Comparison of ENCODE assay signal across 22 mouse cellular contexts in the genomic region with DNA sequence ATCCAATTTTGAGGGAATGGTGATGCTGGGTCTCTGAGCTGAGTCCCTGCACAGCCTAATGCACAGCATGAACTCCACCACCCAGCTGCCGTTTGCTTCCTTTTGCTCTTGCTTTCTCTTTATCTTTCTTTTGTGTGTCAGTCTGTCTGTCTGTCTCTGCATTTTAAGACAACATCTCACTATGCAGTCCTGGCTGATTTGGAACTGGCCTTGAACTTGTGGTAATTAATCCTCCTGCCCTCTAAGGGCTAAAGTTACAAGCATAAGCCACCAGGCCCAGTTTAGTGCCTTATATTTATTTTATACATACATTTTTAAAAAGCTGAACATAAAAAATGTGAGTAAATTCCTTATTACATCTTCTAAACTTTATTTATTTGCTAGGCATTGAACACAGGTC. TPM values are rescaled to one million over a fixed set of nuclear protein-coding genes. Genes with fewer than 3 reads are reported as not detected.
DNase-seq lines count a peak whose midpoint lies in the region; ATAC-seq and TF ChIP-seq lines count a peak whose summit lies in the region.
"Had no signal": no experiment of that assay in that cellular context is flagged by ENCODE, and none has a peak within 500 bp of the region (broad histone marks: within the 10 kb centered on the region; RNA-seq: fewer than 3 reads in every experiment).

No protein-coding gene starts in this region.

- peaks cover 11% of the 10 kb centered on the region for H3K4me1 ChIP-seq in lung, embryonic 16.5 days (replicated peaks; ENCODE audit: control insufficient read depth, insufficient read depth, low read length)
- H3K4me1 ChIP-seq in E14TG2a.4 (replicated peaks; ENCODE audit: low read depth, low read length) = peaks cover 72% of the 10 kb centered on the region
- 0 out of 2 replicates have a peak, but pooled peaks cover 6% of the 10 kb centered on the region for H3K4me1 ChIP-seq in intestine, postnatal 0 days (replicated peaks; ENCODE audit: control insufficient read depth, insufficient read depth, low read length)

- no peak for TF ChIP-seq CTCF in gastrocnemius, adult 2 months (IDR thresholded peaks at IDR 0.05)
- no peak for TF ChIP-seq CTCF in E14TG2a.4 (conservative IDR thresholded peaks at IDR 0.05; ENCODE audit: low read length)
- no peak for TF ChIP-seq CTCF in intestine, postnatal 0 days (IDR thresholded peaks at IDR 0.05; ENCODE audit: low read depth)

- intact Hi-C loops in gastrocnemius, adult 2 months (cut with DNase I) = no loop called here
- intact Hi-C loops in gastrocnemius, postnatal 14 days (cut with DNase I; ENCODE audit: low total_unique reads) = no loop called here

- H3K9me3 ChIP-seq in lung, embryonic 16.5 days (ENCODE audit: control insufficient read depth, low read length) = no peaks in the 10 kb centered on the region
- H3K9me3 ChIP-seq in E14TG2a.4 (ENCODE audit: low read length) = no peaks in the 10 kb centered on the region
- no peaks in the 10 kb centered on the region for H3K9me3 ChIP-seq in intestine, postnatal 0 days (ENCODE audit: control insufficient read depth)
- H3K9me3 ChIP-seq: embryonic facial prominence, embryonic 15.5 days; G1E; hindbrain, embryonic 12.5 days had no signal

- no peak overlapping the region for H3K4me3 ChIP-seq in gastrocnemius, adult 2 months
- no peak overlapping the region for H3K4me3 ChIP-seq in lung, embryonic 16.5 days (ENCODE audit: low read length)
- H3K4me3 ChIP-seq in E14TG2a.4 (replicated peaks; ENCODE audit: low read length) = peak overlapping the region; percentile 2; the same call in 1 of the 2 replicates
- no peak overlapping the region; the same call in 1 of the 2 replicates for H3K4me3 ChIP-seq in intestine, postnatal 0 days (ENCODE audit: low read depth, low read length)
- H3K4me3 ChIP-seq: embryonic facial prominence, embryonic 15.5 days; erythroblast, embryonic 14.5 days; forebrain, embryonic 10.5 days; heart, adult 2 months; hindbrain, embryonic 12.5 days had no signal

- ATAC-seq in lung, embryonic 16.5 days (ENCODE audit: low read depth) = no peak
- no peak for ATAC-seq in intestine, postnatal 0 days
- ATAC-seq: forebrain, embryonic 14.5 days; hindbrain, embryonic 16.5 days had no signal

- no peak overlapping the region for H3K4me2 ChIP-seq in lung, embryonic 16.5 days (ENCODE audit: low read depth, low read length)
- peak overlapping the region; percentile 37 for H3K4me2 ChIP-seq in intestine, postnatal 0 days (replicated peaks; ENCODE audit: low read depth)
- H3K4me2 ChIP-seq: embryonic facial prominence, embryonic 15.5 days; hindbrain, embryonic 12.5 days had no signal

- H3K9ac ChIP-seq in lung, embryonic 16.5 days (ENCODE audit: low read length) = 0 out of 2 replicates have a peak overlapping the region, but pooled peaks have one; percentile 32
- H3K9ac ChIP-seq in intestine, postnatal 0 days (ENCODE audit: low read depth, low read length) = no peak overlapping the region
- H3K9ac ChIP-seq: embryonic facial prominence, embryonic 15.5 days; hindbrain, embryonic 12.5 days had no signal

- no peaks in the 10 kb centered on the region for H3K36me3 ChIP-seq in lung, embryonic 16.5 days (ENCODE audit: control insufficient read depth, insufficient read depth, low read length)
- H3K36me3 ChIP-seq in E14TG2a.4 (ENCODE audit: insufficient read depth, low read length) = peaks cover 6% of the 10 kb centered on the region; the same call in 1 of the 2 replicates
- no peaks in the 10 kb centered on the region for H3K36me3 ChIP-seq in intestine, postnatal 0 days (ENCODE audit: control insufficient read depth, insufficient read depth)
- H3K36me3 ChIP-seq: embryonic facial prominence, embryonic 15.5 days; hindbrain, embryonic 12.5 days had no signal

- H3K27ac ChIP-seq in gastrocnemius, adult 2 months = 0 out of 2 replicates have a peak overlapping the region, but pooled peaks have one; percentile 17
- H3K27ac ChIP-seq in lung, embryonic 16.5 days (ENCODE audit: low read length) = no peak overlapping the region
- peak overlapping the region; percentile 75 for H3K27ac ChIP-seq in intestine, postnatal 0 days (ENCODE audit: low read depth, low read length)
- H3K27ac ChIP-seq: embryonic facial prominence, embryonic 15.5 days; forebrain, embryonic 10.5 days; heart, adult 2 months; hindbrain, embryonic 12.5 days had no signal

- WGBS in lung, embryonic 16.5 days = 54% methylated on average over 1 of the region's 1 CpGs
- 27% methylated on average over 1 of the region's 1 CpGs for WGBS in intestine, postnatal 0 days

- no peaks in the 10 kb centered on the region for H3K27me3 ChIP-seq in lung, embryonic 16.5 days (ENCODE audit: control insufficient read depth, insufficient read depth, low read depth, low read length)
- H3K27me3 ChIP-seq in E14TG2a.4 (ENCODE audit: insufficient read depth, low read length) = no peaks in the 10 kb centered on the region
- H3K27me3 ChIP-seq in intestine, postnatal 0 days (replicated peaks; ENCODE audit: control insufficient read depth, insufficient read depth, low read length) = no peaks in the 10 kb centered on the region
- H3K27me3 ChIP-seq: embryonic facial prominence, embryonic 15.5 days; hindbrain, embryonic 12.5 days had no signal

- no peak for DNase-seq in gastrocnemius, adult 2 months
- DNase-seq in gastrocnemius, postnatal 14 days = no peak
- no peak for DNase-seq in lung, postnatal 14 days
- no peak for DNase-seq in adrenal gland, postnatal 10 days
- no peak for DNase-seq in cerebellum, postnatal 10 days
- DNase-seq: adrenal gland, postnatal 14 days; cerebellum, adult 18-20 months; cerebellum, postnatal 14 days; embryo, embryonic 11 days; heart, adult 2 months; heart, postnatal 10 days; heart, postnatal 4 days had no signal

RNA-seq across cellular contexts. Expression of a gene that starts 4.4 kb away (rescaled TPM):
- 10 to 100 TPM; 57.6 to 77.2 TPM for total RNA-seq in gastrocnemius, adult 2 months (2021)
- total RNA-seq in gastrocnemius, postnatal 14 days (2021) = 10 to 100 TPM; 46.3 to 54.3 TPM
- polyA plus RNA-seq in lung, embryonic 16.5 days (2015; fragmentation: Nextera tagmentation; extraction: Ambion mirVana) = 74.5 and 86.5 TPM in 2 replicates
- polyA plus RNA-seq in intestine, postnatal 0 days (2015; fragmentation: Nextera tagmentation; extraction: Ambion mirVana) = 41.9 and 54.7 TPM in 2 replicates
- total RNA-seq in adrenal gland, postnatal 10 days (2021) = 10 to 100 TPM; 63.2 to 68.3 TPM

RNA-seq across cellular contexts. Expression of a gene that starts 39.5 kb away (rescaled TPM):
- 10 to 100 TPM; 34.1 to 50.7 TPM for total RNA-seq in gastrocnemius, adult 2 months (2021)
- 10 to 100 TPM; 32.0 to 36.0 TPM for total RNA-seq in gastrocnemius, postnatal 14 days (2021)
- polyA plus RNA-seq in lung, embryonic 16.5 days (2015; fragmentation: Nextera tagmentation; extraction: Ambion mirVana) = 42.2 and 43.0 TPM in 2 replicates
- polyA plus RNA-seq in intestine, postnatal 0 days (2015; fragmentation: Nextera tagmentation; extraction: Ambion mirVana) = 40.2 and 40.5 TPM in 2 replicates
- 10 to 100 TPM; 40.1 to 52.8 TPM for total RNA-seq in adrenal gland, postnatal 10 days (2021)
